Mouse (Mus musculus): ENCODE measurements around the gene Neurl1a. TPM values are rescaled to one million over a fixed set of nuclear protein-coding genes. Genes with fewer than 3 reads are reported as not detected.
A peak's percentile ranks its signal among the peaks of the same experiment; 100 is the strongest.

Gene Neurl1a
- polyA plus RNA-seq, 1 experiment from 2014 or later: 9.6 TPM

DNA sequence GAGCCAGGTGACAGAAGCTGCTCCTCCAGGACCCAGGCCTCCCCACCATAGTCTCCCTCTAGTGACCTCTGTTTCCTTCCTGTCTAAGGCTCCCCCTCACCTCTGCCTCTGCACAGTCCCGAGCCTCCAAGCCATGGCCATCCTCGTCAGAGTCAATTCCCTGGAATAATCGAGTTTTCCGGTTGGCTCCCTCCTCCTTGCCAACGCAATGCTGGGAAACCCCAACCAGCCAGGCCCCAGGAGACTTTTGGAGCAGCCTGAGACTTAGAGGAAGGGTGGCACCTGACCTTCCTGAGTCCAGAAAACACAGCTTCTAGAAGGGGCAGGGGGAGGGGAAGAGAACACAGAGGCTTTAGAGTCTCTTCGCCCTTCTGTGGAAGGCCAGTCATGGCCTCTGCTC, 72.3 kb downstream of the Neurl1a start:
- ATAC-seq (ENCODE audit: low FRiP score, low TSS enrichment) (no peak), DNase-seq (no peak)
- peaks cover 31% of the 10 kb centered on the region for H3K27me3 ChIP-seq (ENCODE audit: control insufficient read depth, insufficient read depth, low read length)
- no peaks in the 10 kb centered on the region for H3K36me3 ChIP-seq (ENCODE audit: control insufficient read depth, insufficient read depth, low read length)
- no peak overlapping the region for H3K27ac ChIP-seq (replicated peaks; ENCODE audit: low read depth, low read length)
- no peak overlapping the region for H3K4me2 ChIP-seq (ENCODE audit: low read length)
- 62% methylated on average over 6 of the region's 6 CpGs for WGBS
- peaks cover 4% of the 10 kb centered on the region; the same call in 1 of the 2 replicates for H3K4me1 ChIP-seq (ENCODE audit: control insufficient read depth, insufficient read depth, low read length)
- no peaks in the 10 kb centered on the region for H3K9me3 ChIP-seq (ENCODE audit: control insufficient read depth, low read length)
- no peak overlapping the region for H3K4me3 ChIP-seq (replicated peaks; ENCODE audit: low read depth, low read length)
- no peak overlapping the region for H3K9ac ChIP-seq (replicated peaks; ENCODE audit: low read length)

DNA sequence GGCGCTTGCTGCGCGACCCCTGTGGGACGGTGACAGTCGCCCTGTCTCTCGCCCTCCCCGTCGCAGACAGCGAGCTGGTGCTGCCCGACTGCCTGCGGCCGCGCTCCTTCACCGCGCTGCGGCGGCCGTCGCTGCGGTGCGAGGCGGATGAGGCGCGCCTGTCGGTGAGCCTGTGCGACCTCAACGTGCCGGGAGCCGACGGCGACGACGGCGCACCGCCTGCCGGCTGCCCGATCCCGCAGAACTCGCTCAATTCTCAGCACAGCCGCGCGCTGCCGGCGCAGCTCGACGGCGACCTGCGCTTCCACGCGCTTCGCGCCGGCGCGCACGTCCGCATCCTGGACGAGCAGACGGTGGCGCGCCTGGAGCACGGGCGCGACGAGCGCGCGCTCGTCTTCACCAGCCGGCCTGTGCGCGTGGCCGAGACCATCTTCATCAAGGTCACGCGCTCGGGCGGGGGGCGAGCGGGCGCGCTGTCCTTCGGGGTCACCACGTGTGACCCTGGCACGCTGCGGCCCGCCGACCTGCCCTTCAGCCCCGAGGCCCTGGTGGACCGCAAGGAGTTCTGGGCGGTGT, 74.5 kb downstream of the Neurl1a start:
- DNase-seq (peak; percentile 70), ATAC-seq (ENCODE audit: low FRiP score, low TSS enrichment) (no peak)
- peaks cover 4% of the 10 kb centered on the region; the same call in 1 of the 2 replicates for H3K4me1 ChIP-seq (ENCODE audit: control insufficient read depth, insufficient read depth, low read length)
- peaks cover 31% of the 10 kb centered on the region for H3K27me3 ChIP-seq (ENCODE audit: control insufficient read depth, insufficient read depth, low read length)
- H3K9ac ChIP-seq (replicated peaks; ENCODE audit: low read length): no peak overlapping the region
- no peaks in the 10 kb centered on the region for H3K36me3 ChIP-seq (ENCODE audit: control insufficient read depth, insufficient read depth, low read length)
- no peaks in the 10 kb centered on the region for H3K9me3 ChIP-seq (ENCODE audit: control insufficient read depth, low read length)
- H3K4me3 ChIP-seq (replicated peaks; ENCODE audit: low read depth, low read length): peak overlapping the region; percentile 31
- peak overlapping the region; percentile 42 for H3K4me2 ChIP-seq (ENCODE audit: low read length)
- WGBS: 3% methylated on average over 90 of the region's 90 CpGs
- H3K27ac ChIP-seq (replicated peaks; ENCODE audit: low read depth, low read length): no peak overlapping the region

DNA sequence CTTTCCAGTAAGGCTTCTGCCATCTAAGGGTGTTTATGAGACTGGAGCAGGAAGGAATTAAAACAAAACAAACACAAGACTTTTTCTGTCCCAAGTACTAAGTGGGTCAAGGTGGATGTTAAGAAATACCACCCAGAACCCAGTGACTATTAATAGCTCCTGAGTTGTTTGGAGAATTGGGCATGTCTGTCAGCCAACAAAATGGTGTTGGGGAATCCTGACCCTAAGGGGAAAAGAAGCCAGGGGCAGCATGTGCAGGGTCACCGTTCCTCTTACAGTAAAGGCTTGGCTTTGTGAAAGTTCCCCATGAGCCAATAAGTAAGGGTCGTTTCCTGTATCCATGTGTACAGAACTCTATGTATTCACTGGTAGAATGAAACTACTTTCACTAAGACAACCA, 76.4 kb downstream of the Neurl1a start:
- peaks cover 4% of the 10 kb centered on the region; the same call in 1 of the 2 replicates for H3K4me1 ChIP-seq (ENCODE audit: control insufficient read depth, insufficient read depth, low read length)
- no peak overlapping the region for H3K9ac ChIP-seq (replicated peaks; ENCODE audit: low read length)
- ATAC-seq (ENCODE audit: low FRiP score, low TSS enrichment) (no peak), DNase-seq (no peak)
- no peak overlapping the region for H3K4me3 ChIP-seq (replicated peaks; ENCODE audit: low read depth, low read length)
- no peak overlapping the region for H3K4me2 ChIP-seq (ENCODE audit: low read length)
- no peak overlapping the region for H3K27ac ChIP-seq (replicated peaks; ENCODE audit: low read depth, low read length)
- peaks cover 31% of the 10 kb centered on the region for H3K27me3 ChIP-seq (ENCODE audit: control insufficient read depth, insufficient read depth, low read length)
- 84% methylated on average over 2 of the region's 2 CpGs for WGBS
- H3K9me3 ChIP-seq (ENCODE audit: control insufficient read depth, low read length): no peaks in the 10 kb centered on the region
- H3K36me3 ChIP-seq (ENCODE audit: control insufficient read depth, insufficient read depth, low read length): no peaks in the 10 kb centered on the region

DNA sequence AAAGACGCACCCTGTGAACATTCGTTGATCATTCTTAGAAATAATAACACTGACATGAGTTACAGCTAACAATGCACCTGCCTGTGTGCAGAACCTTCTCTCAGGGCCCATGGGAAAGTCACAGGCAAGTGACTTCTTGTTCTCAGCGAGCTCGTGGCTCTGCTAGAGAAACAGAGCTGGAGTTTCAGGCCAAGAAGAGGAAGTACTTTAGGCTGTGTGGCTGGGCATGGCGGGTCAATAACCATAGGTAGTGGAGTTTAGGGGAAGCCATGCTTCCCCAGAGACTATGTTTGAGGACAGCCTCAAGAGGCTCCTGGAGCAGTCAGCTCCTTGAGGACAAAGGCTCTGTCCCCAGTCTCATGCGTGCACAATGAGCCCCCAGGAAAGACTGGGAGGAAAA, 77.3 kb downstream of the Neurl1a start:
- Histone ChIP-seq H3K9ac (replicated peaks; ENCODE audit: low read length) (no peak overlapping the region), H3K4me1 (ENCODE audit: control insufficient read depth, insufficient read depth, low read length) (peaks cover 4% of the 10 kb centered on the region; the same call in 1 of the 2 replicates), H3K27me3 (ENCODE audit: control insufficient read depth, insufficient read depth, low read length) (peaks cover 31% of the 10 kb centered on the region), H3K9me3 (ENCODE audit: control insufficient read depth, low read length) (no peaks in the 10 kb centered on the region), H3K4me3 (replicated peaks; ENCODE audit: low read depth, low read length) (no peak overlapping the region), H3K4me2 (ENCODE audit: low read length) (no peak overlapping the region), H3K27ac (replicated peaks; ENCODE audit: low read depth, low read length) (no peak overlapping the region), H3K36me3 (ENCODE audit: control insufficient read depth, insufficient read depth, low read length) (no peaks in the 10 kb centered on the region)
- no peak for DNase-seq
- WGBS: 83% methylated on average over 6 of the region's 6 CpGs
- ATAC-seq (ENCODE audit: low FRiP score, low TSS enrichment): no peak

DNA sequence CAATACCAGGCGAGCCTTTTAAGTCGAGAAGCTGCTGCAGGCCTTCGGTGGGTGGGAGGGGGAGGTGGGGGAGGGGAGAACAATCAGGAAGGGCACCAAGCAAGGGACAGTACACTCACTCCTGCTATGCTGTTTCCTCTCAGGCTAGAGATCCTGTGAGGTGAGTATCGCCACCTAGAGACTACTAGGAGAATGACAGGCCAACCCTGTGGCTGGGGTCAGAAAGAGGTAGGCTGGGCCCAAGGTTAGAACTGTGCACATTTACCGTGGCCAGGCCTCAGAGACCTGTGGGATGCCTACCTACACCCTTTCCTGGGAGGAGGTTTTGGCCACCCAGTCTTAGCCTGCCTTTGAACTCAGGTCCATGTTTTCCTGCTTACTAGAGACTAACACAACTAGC, 81.0 kb downstream of the Neurl1a start:
- Histone ChIP-seq H3K4me2 (ENCODE audit: low read length) (no peak overlapping the region), H3K36me3 (ENCODE audit: control insufficient read depth, insufficient read depth, low read length) (no peaks in the 10 kb centered on the region), H3K4me3 (replicated peaks; ENCODE audit: low read depth, low read length) (no peak overlapping the region), H3K9ac (replicated peaks; ENCODE audit: low read length) (no peak overlapping the region), H3K4me1 (ENCODE audit: control insufficient read depth, insufficient read depth, low read length) (no peaks in the 10 kb centered on the region), H3K9me3 (ENCODE audit: control insufficient read depth, low read length) (no peaks in the 10 kb centered on the region), H3K27ac (replicated peaks; ENCODE audit: low read depth, low read length) (no peak overlapping the region), H3K27me3 (ENCODE audit: control insufficient read depth, insufficient read depth, low read length) (no peaks in the 10 kb centered on the region)
- WGBS: 5% methylated on average over 5 of the region's 5 CpGs
- peak; percentile 53 for DNase-seq
- ATAC-seq (ENCODE audit: low FRiP score, low TSS enrichment): no peak

DNA sequence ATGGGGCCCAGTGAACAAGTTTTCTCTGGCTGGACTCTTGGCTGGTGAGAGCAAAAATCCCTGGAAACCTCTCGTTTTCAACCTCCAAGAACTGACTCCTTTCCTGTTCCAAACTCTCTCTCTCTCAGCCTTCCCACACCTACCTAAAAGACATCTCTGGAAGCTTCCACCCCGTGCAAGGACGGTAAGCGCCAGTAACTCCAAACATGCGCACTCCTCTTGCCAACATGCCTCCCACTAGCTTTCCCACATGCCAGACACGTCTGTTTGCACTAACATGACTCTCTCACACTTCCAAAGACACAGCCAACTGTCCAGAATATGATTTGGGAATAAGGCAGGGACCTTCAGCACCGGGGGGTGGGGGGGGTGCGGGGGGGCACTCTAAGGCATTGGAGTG, 82.6 kb downstream of the Neurl1a start:
- H3K9ac ChIP-seq (replicated peaks; ENCODE audit: low read length): no peak overlapping the region
- DNase-seq: no peak
- H3K27ac ChIP-seq (replicated peaks; ENCODE audit: low read depth, low read length): no peak overlapping the region
- H3K4me1 ChIP-seq (ENCODE audit: control insufficient read depth, insufficient read depth, low read length): no peaks in the 10 kb centered on the region
- no peaks in the 10 kb centered on the region for H3K9me3 ChIP-seq (ENCODE audit: control insufficient read depth, low read length)
- WGBS: 91% methylated on average over 8 of the region's 8 CpGs
- H3K36me3 ChIP-seq (ENCODE audit: control insufficient read depth, insufficient read depth, low read length): no peaks in the 10 kb centered on the region
- no peaks in the 10 kb centered on the region for H3K27me3 ChIP-seq (ENCODE audit: control insufficient read depth, insufficient read depth, low read length)
- H3K4me3 ChIP-seq (replicated peaks; ENCODE audit: low read depth, low read length): no peak overlapping the region
- H3K4me2 ChIP-seq (ENCODE audit: low read length): no peak overlapping the region
- no peak for ATAC-seq (ENCODE audit: low FRiP score, low TSS enrichment)

DNA sequence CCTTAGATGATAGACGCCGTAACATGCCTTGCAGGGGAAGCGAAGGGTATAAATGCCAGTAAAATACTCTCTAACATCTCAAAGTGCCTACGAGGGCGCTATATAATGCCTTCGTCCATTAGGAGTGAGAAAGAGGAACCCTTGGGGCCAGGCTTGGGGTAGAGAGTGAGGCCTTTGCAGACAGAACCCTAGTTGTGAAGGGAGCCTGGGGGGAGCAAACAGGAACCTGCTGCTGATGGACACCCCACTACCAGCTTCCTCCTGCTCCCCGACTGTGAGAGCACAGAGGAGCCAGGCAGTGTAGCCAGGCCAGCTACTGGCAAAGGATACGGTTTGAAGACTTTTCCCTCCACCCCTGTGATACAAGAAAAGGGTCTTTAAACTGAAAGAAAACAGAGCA, 85.0 kb downstream of the Neurl1a start:
- H3K9me3 ChIP-seq (ENCODE audit: control insufficient read depth, low read length): no peaks in the 10 kb centered on the region
- no peak for ATAC-seq (ENCODE audit: low FRiP score, low TSS enrichment)
- H3K4me2 ChIP-seq (ENCODE audit: low read length): no peak overlapping the region
- 95% methylated on average over 8 of the region's 8 CpGs for WGBS
- H3K36me3 ChIP-seq (ENCODE audit: control insufficient read depth, insufficient read depth, low read length): peaks cover 11% of the 10 kb centered on the region; the same call in 1 of the 2 replicates
- no peak for DNase-seq
- no peaks in the 10 kb centered on the region for H3K4me1 ChIP-seq (ENCODE audit: control insufficient read depth, insufficient read depth, low read length)
- H3K27me3 ChIP-seq (ENCODE audit: control insufficient read depth, insufficient read depth, low read length): no peaks in the 10 kb centered on the region
- H3K27ac ChIP-seq (replicated peaks; ENCODE audit: low read depth, low read length): no peak overlapping the region
- H3K4me3 ChIP-seq (replicated peaks; ENCODE audit: low read depth, low read length): no peak overlapping the region
- no peak overlapping the region for H3K9ac ChIP-seq (replicated peaks; ENCODE audit: low read length)

DNA sequence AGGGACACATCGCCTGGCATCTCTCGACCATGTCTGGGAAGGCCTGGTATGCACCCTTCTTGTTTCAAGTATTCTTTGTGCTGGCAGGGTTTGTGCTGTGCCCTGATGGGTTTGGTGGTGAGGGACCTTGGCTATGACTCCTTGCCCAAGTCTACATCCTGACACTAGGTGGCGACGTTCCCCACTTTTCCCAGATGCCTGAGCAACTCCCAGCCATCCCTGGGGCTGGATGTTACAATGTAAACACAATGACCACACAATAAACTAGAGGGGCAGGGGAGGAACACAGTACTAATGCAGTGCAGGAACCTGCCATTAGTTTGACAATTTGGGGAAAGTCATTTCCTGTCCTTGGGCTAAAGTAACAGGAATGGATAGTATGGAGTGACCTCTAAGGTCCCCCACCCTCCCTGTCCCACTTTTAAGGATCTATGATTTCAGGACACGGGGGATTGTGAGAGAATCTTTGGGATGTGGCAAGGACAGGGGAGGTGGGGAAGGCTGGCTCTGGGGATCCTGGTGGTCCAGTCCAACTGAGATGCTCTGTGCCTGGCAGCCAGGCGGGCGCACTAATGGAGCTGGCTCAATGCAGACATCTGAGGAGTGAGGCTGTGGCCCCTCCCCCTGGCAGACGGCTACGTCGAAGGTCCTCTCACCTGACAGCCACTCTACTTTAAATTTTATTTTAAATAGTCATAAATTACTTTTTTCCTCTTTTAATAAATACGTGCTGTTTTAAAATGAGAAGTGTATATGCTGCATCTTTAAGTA, 85.9 kb downstream of the Neurl1a start:
- no peaks in the 10 kb centered on the region for H3K9me3 ChIP-seq (ENCODE audit: control insufficient read depth, low read length)
- H3K4me1 ChIP-seq (ENCODE audit: control insufficient read depth, insufficient read depth, low read length): no peaks in the 10 kb centered on the region
- H3K36me3 ChIP-seq (ENCODE audit: control insufficient read depth, insufficient read depth, low read length): peaks cover 11% of the 10 kb centered on the region; the same call in 1 of the 2 replicates
- no peak overlapping the region for H3K4me2 ChIP-seq (ENCODE audit: low read length)
- peak; percentile 86 for DNase-seq
- H3K4me3 ChIP-seq (replicated peaks; ENCODE audit: low read depth, low read length): no peak overlapping the region
- peak; percentile 46; the same call in 1 of the 2 replicates for ATAC-seq (ENCODE audit: low FRiP score, low TSS enrichment)
- no peak overlapping the region for H3K9ac ChIP-seq (replicated peaks; ENCODE audit: low read length)
- WGBS: 48% methylated on average over 11 of the region's 11 CpGs
- H3K27me3 ChIP-seq (ENCODE audit: control insufficient read depth, insufficient read depth, low read length): no peaks in the 10 kb centered on the region
- no peak overlapping the region for H3K27ac ChIP-seq (replicated peaks; ENCODE audit: low read depth, low read length)
